Mouse (Mus musculus) forebrain, embryonic 13.5 days (tissue): ENCODE measurements around the gene Pde3b. TPM values are rescaled to one million over a fixed set of nuclear protein-coding genes. Genes with fewer than 3 reads are reported as not detected.

Experiments
- ATAC-seq: fragments of 200-750 bp; cut with Nextera tagmentation; 2 replicates; pipeline ENCODE4 v1.8.0; 2017
- H3K27ac ChIP-seq: fragments of 300-500 bp; sonication (generic); 2 replicates; pipeline ENCODE4 v1.5.1; 2015; ENCODE audit warnings: inconsistent platforms, mild to moderate bottlenecking, moderate library complexity
- H3K27me3 ChIP-seq: fragments of 300-500 bp; sonication (generic); 2 replicates; pipeline ENCODE4 v1.6.1; 2015; ENCODE audit warnings: mild to moderate bottlenecking, inconsistent platforms
- H3K36me3 ChIP-seq: fragments of 300-500 bp; sonication (generic); 2 replicates; pipeline ENCODE4 v1.6.1; 2015; ENCODE audit warnings: mild to moderate bottlenecking, inconsistent platforms; ENCODE audit not compliant: poor library complexity, severe bottlenecking
- H3K4me1 ChIP-seq: fragments of 300-500 bp; sonication (generic); 2 replicates; pipeline ENCODE4 v1.6.1; 2015; ENCODE audit warnings: inconsistent platforms
- H3K4me2 ChIP-seq: fragments of 300-500 bp; sonication (generic); 2 replicates; pipeline ENCODE4 v1.6.1; 2015; ENCODE audit warnings: inconsistent platforms, mild to moderate bottlenecking, moderate library complexity
- H3K4me3 ChIP-seq: fragments of 300-500 bp; sonication (generic); 2 replicates; pipeline ENCODE4 v1.5.1; 2015; ENCODE audit warnings: mild to moderate bottlenecking, inconsistent platforms
- H3K9ac ChIP-seq: fragments of 300-500 bp; sonication (generic); 2 replicates; pipeline ENCODE4 v1.6.1; 2015; ENCODE audit warnings: mild to moderate bottlenecking, inconsistent platforms
- H3K9me3 ChIP-seq: fragments of 300-500 bp; sonication (generic); replicated peaks from 2 replicates; pipeline ENCODE4 v1.6.1; 2016; ENCODE audit warnings: inconsistent platforms
- WGBS: fragments of 180-500 bp; shearing (Covaris S2); methylation state at CpG from one replicate; pipeline ENCODE4 v1.1.7; 2015; 5-methylcytosine and 5-hydroxymethylcytosine counted together
- polyA plus RNA-seq: library from polyadenylated mRNA; unstranded; fragments of >200 nt; fragmentation: Nextera tagmentation; extraction: Ambion mirVana; gene quantifications from 2 replicates; pipeline ENCODE4 v1.2.1, GENCODE M21; 2015

The Pde3b gene
- polyA plus RNA-seq, 1 experiment from 2014 or later: 4.9 TPM

DNA sequence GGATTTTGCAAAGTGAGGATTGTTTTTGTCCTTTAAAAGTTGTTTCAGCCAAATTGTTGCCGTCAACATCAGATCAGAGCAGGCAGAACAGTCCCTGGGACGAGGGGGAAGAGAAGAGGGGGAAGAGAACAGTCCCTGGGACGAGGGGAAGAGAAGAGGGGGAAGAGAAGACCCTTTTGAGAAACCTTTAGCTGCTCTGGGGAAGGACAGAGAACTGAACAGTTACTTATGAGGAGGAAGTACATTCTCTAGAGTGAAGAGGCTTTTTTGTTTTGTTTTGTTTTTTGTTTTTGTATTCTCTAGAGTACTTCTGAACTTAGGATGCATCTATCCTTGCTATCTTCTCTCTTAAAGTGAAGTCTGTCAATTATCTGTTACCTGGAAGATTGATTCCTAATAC is 37.8 kb downstream of the Pde3b start:
- no peak for ATAC-seq
- 54% methylated on average over 3 of the region's 3 CpGs for WGBS

GRCm38 (mm10) chr7:114453300-114453990 is 38.4 kb downstream of the Pde3b start:
- ATAC-seq: no peak
- H3K27ac ChIP-seq: no peak overlapping the region
- WGBS: 85% methylated on average over 5 of the region's 5 CpGs
- H3K36me3 ChIP-seq: 0 out of 2 replicates have a peak, but pooled peaks cover 4% of the 10 kb centered on the region
- no peaks in the 10 kb centered on the region for H3K9me3 ChIP-seq
- H3K4me3 ChIP-seq: no peak overlapping the region
- no peak overlapping the region for H3K9ac ChIP-seq
- H3K27me3 ChIP-seq: no peaks in the 10 kb centered on the region
- H3K4me1 ChIP-seq: no peaks in the 10 kb centered on the region
- no peak overlapping the region for H3K4me2 ChIP-seq

More for the DNA sequence above, 37.8 kb downstream of the Pde3b start:
- Histone ChIP-seq H3K9ac (no peak overlapping the region), H3K27ac (no peak overlapping the region), H3K4me3 (no peak overlapping the region), H3K4me2 (no peak overlapping the region), H3K4me1 (no peaks in the 10 kb centered on the region), H3K9me3 (no peaks in the 10 kb centered on the region), H3K27me3 (no peaks in the 10 kb centered on the region), H3K36me3 (0 out of 2 replicates have a peak, but pooled peaks cover 2% of the 10 kb centered on the region)

DNA sequence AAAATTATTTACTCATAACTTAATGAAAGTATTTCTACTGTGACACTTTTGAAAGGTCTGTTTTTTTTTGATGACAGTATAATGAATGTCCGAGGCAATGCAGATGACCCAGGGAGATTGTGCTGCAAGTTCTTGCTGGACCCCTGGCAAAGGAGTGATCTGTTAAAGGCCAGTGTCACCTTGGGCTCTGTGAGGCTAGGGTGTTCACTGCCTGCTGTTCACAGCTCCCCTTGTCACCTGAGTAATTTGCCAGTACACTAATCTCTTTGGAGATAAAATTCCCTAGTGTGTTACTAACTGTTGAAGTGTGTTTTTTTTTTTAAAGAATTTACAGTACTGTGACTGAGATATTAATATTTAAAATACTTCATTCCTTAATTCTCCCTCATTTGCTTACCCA is 39.8 kb downstream of the Pde3b start:
- H3K9me3 ChIP-seq: no peaks in the 10 kb centered on the region
- ATAC-seq: no peak
- 0 out of 2 replicates have a peak, but pooled peaks cover 4% of the 10 kb centered on the region for H3K36me3 ChIP-seq
- H3K27ac ChIP-seq: no peak overlapping the region
- H3K4me1 ChIP-seq: no peaks in the 10 kb centered on the region
- H3K27me3 ChIP-seq: no peaks in the 10 kb centered on the region
- WGBS: 96% methylated on average over 1 of the region's 1 CpGs
- H3K4me2 ChIP-seq: no peak overlapping the region
- H3K4me3 ChIP-seq: no peak overlapping the region
- H3K9ac ChIP-seq: no peak overlapping the region

DNA sequence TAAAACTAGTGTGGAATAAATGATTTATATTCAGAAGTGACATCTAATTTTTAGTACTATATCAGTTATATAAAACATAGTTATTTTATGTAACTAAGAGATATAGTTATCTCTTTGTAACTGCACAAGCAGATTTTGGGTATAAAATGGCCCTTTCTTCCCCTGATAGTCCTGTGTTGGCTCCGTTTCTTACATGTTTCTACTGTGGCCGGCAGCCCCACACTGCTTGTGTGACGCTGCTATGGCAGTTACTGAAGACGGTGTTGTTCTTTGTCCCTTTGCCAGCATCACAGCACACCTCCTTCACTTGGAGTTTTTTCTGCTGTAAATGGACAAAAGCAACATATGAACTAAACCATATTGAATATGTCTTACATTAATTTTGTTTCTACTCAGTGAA is 41.8 kb downstream of the Pde3b start:
- ATAC-seq: no peak
- H3K27ac ChIP-seq: no peak overlapping the region
- WGBS: 86% methylated on average over 4 of the region's 4 CpGs
- no peak overlapping the region for H3K4me3 ChIP-seq
- no peaks in the 10 kb centered on the region for H3K27me3 ChIP-seq
- H3K4me2 ChIP-seq: no peak overlapping the region
- H3K9ac ChIP-seq: no peak overlapping the region
- no peaks in the 10 kb centered on the region for H3K9me3 ChIP-seq
- no peaks in the 10 kb centered on the region for H3K4me1 ChIP-seq
- 0 out of 2 replicates have a peak, but pooled peaks cover 4% of the 10 kb centered on the region for H3K36me3 ChIP-seq

DNA sequence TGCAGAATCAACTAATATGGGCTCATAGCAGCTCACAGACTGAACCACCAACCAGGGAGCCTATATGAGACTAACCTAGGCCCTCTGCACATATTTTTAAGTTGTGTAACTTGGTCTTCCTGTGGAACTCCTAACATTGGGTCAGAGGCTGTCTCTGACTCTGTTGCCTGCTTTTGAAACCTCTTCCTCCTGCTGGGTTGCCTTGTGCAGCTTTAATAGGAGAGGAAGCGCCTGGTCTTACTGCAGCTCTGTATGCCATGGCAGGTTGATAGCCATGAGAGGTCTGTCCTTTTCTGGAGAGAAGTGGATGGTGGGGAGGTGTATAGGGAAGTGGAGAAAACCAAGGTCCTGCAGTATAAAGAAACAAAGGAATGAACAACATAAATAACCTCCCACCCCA is 44.8 kb downstream of the Pde3b start:
- 0 out of 2 replicates have a peak, but pooled peaks cover 4% of the 10 kb centered on the region for H3K36me3 ChIP-seq

GRCm38 (mm10) chr7:114461727-114462126 is 46.6 kb downstream of the Pde3b start:
- no peaks in the 10 kb centered on the region for H3K9me3 ChIP-seq
- 86% methylated on average over 2 of the region's 2 CpGs for WGBS
- no peak overlapping the region for H3K27ac ChIP-seq
- no peaks in the 10 kb centered on the region for H3K4me1 ChIP-seq
- no peak overlapping the region for H3K4me3 ChIP-seq
- no peak overlapping the region for H3K9ac ChIP-seq
- H3K27me3 ChIP-seq: no peaks in the 10 kb centered on the region
- ATAC-seq: no peak
- H3K4me2 ChIP-seq: no peak overlapping the region
- 0 out of 2 replicates have a peak, but pooled peaks cover 4% of the 10 kb centered on the region for H3K36me3 ChIP-seq

More for the DNA sequence above, 44.8 kb downstream of the Pde3b start:
- 65% methylated on average over 1 of the region's 1 CpGs for WGBS
- no peak overlapping the region for H3K27ac ChIP-seq
- no peaks in the 10 kb centered on the region for H3K4me1 ChIP-seq
- no peaks in the 10 kb centered on the region for H3K9me3 ChIP-seq
- no peaks in the 10 kb centered on the region for H3K27me3 ChIP-seq
- no peak overlapping the region for H3K4me3 ChIP-seq
- H3K9ac ChIP-seq: no peak overlapping the region
- ATAC-seq: no peak
- H3K4me2 ChIP-seq: no peak overlapping the region

- Histone ChIP-seq H3K4me3 (no peak overlapping the region), H3K4me1 (no peaks in the 10 kb centered on the region), H3K36me3 (no peaks in the 10 kb centered on the region), H3K9ac (no peak overlapping the region), H3K27ac (no peak overlapping the region), H3K4me2 (no peak overlapping the region), H3K9me3 (no peaks in the 10 kb centered on the region), H3K27me3 (no peaks in the 10 kb centered on the region)
- WGBS: 91% methylated on average over 3 of the region's 3 CpGs
- no peak for ATAC-seq
Observed at GRCm38 (mm10) chr7:114466358-114466757, 51.3 kb downstream of the Pde3b start.

- Histone ChIP-seq H3K27ac (no peak overlapping the region), H3K36me3 (no peaks in the 10 kb centered on the region), H3K4me1 (no peaks in the 10 kb centered on the region), H3K9ac (no peak overlapping the region), H3K9me3 (no peaks in the 10 kb centered on the region), H3K4me3 (no peak overlapping the region), H3K4me2 (no peak overlapping the region), H3K27me3 (no peaks in the 10 kb centered on the region)
- ATAC-seq: no peak
- 54% methylated on average over 2 of the region's 2 CpGs for WGBS
Observed at GRCm38 (mm10) chr7:114472471-114472870, 57.4 kb downstream of the Pde3b start.

- no peaks in the 10 kb centered on the region for H3K36me3 ChIP-seq
- H3K9me3 ChIP-seq: no peaks in the 10 kb centered on the region
- 79% methylated on average over 1 of the region's 1 CpGs for WGBS
- H3K4me2 ChIP-seq: no peak overlapping the region
- no peak overlapping the region for H3K27ac ChIP-seq
- no peaks in the 10 kb centered on the region for H3K4me1 ChIP-seq
- H3K9ac ChIP-seq: no peak overlapping the region
- H3K27me3 ChIP-seq: no peaks in the 10 kb centered on the region
- H3K4me3 ChIP-seq: no peak overlapping the region
- ATAC-seq: no peak
Observed at GRCm38 (mm10) chr7:114474889-114475288, 59.8 kb downstream of the Pde3b start.

- H3K4me1 ChIP-seq: no peaks in the 10 kb centered on the region
- 89% methylated on average over 2 of the region's 2 CpGs for WGBS
- no peaks in the 10 kb centered on the region for H3K9me3 ChIP-seq
- H3K27ac ChIP-seq: no peak overlapping the region
- H3K36me3 ChIP-seq: no peaks in the 10 kb centered on the region
- no peak overlapping the region for H3K9ac ChIP-seq
- H3K4me2 ChIP-seq: no peak overlapping the region
- ATAC-seq: no peak
- no peaks in the 10 kb centered on the region for H3K27me3 ChIP-seq
- H3K4me3 ChIP-seq: no peak overlapping the region
Observed at GRCm38 (mm10) chr7:114477884-114478283, 62.8 kb downstream of the Pde3b start.

DNA sequence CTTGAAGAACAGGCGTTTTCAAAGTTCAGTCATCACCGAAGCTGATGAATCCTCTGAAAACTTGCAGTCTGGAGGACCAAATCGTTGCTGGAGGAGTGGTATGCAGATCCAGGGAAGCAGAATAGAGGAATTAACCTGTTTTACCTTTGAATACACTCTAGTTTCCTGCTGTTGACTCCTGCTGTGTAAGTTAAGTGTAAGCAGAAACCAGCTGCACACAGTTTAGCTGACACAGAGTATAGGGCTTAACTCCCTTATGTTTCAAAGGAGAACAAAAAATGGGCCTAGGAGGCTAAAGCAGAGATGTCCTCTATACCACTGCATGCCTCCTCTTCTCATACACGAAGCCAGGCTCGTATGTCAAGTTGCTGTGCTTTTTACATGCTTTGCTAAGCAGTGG is 63.8 kb downstream of the Pde3b start:
- ATAC-seq: no peak
- Histone ChIP-seq H3K27ac (no peak overlapping the region), H3K4me3 (no peak overlapping the region), H3K9ac (no peak overlapping the region), H3K4me1 (no peaks in the 10 kb centered on the region), H3K36me3 (no peaks in the 10 kb centered on the region), H3K9me3 (no peaks in the 10 kb centered on the region), H3K4me2 (no peak overlapping the region), H3K27me3 (no peaks in the 10 kb centered on the region)
- WGBS: 11% methylated on average over 5 of the region's 5 CpGs

GRCm38 (mm10) chr7:114479779-114480178 is 64.7 kb downstream of the Pde3b start:
- Histone ChIP-seq H3K9me3 (no peaks in the 10 kb centered on the region), H3K9ac (no peak overlapping the region), H3K4me1 (no peaks in the 10 kb centered on the region), H3K36me3 (no peaks in the 10 kb centered on the region), H3K27me3 (no peaks in the 10 kb centered on the region), H3K4me3 (no peak overlapping the region), H3K4me2 (no peak overlapping the region), H3K27ac (no peak overlapping the region)
- 79% methylated on average over 4 of the region's 4 CpGs for WGBS
- no peak for ATAC-seq
